Mouse (Mus musculus) embryonic fibroblast, embryonic 13.5 days (primary cell): ENCODE measurements around the gene Mmaa.

ENCODE experiments used
- CTCF ChIP-seq: IDR thresholded peaks from 2 replicates; pipeline ENCODE4 v1.5.1; 2011; ENCODE audit warnings: mild to moderate bottlenecking, control low read depth, low read length, moderate library complexity, borderline replicate concordance; ENCODE audit not compliant: insufficient read depth
- POLR2A ChIP-seq: IDR thresholded peaks from 2 replicates; pipeline ENCODE4 v1.6.1; 2011; ENCODE audit warnings: low read depth, mild to moderate bottlenecking, control low read depth, low read length, moderate library complexity

GRCm38 (mm10) chr8:79272676-79273075 is 22.1 kb downstream of the Mmaa start:
- TF ChIP-seq POLR2A (no peak), CTCF (no peak)
